Mouse (Mus musculus) heart, postnatal 0 days (tissue): ENCODE measurements around the gene Srp68.

ENCODE experiments used
- CTCF ChIP-seq: IDR thresholded peaks from 2 replicates; pipeline ENCODE4 v1.5.1; 2016; ENCODE audit warnings: antibody characterized with exemption, control low read depth, low read depth
- EP300 ChIP-seq: IDR thresholded peaks from 2 replicates; pipeline ENCODE4 v1.6.1; 2016; ENCODE audit warnings: antibody characterized with exemption, low read depth

GRCm38 (mm10) chr11:116296191-116296734 lies 22.2 kb upstream of the Srp68 start:
- TF ChIP-seq CTCF (no peak), EP300 (no peak)
